Mouse (Mus musculus) liver, adult (tissue): Measurements from ENCODE around the gene Them4.

Source experiments
- GATA4 ChIP-seq: IDR thresholded peaks from 2 replicates; pipeline ENCODE4 v1.6.1; 2014; ENCODE audit warnings: mild to moderate bottlenecking, low read length; ENCODE audit not compliant: insufficient replicate concordance

Gene Them4

DNA sequence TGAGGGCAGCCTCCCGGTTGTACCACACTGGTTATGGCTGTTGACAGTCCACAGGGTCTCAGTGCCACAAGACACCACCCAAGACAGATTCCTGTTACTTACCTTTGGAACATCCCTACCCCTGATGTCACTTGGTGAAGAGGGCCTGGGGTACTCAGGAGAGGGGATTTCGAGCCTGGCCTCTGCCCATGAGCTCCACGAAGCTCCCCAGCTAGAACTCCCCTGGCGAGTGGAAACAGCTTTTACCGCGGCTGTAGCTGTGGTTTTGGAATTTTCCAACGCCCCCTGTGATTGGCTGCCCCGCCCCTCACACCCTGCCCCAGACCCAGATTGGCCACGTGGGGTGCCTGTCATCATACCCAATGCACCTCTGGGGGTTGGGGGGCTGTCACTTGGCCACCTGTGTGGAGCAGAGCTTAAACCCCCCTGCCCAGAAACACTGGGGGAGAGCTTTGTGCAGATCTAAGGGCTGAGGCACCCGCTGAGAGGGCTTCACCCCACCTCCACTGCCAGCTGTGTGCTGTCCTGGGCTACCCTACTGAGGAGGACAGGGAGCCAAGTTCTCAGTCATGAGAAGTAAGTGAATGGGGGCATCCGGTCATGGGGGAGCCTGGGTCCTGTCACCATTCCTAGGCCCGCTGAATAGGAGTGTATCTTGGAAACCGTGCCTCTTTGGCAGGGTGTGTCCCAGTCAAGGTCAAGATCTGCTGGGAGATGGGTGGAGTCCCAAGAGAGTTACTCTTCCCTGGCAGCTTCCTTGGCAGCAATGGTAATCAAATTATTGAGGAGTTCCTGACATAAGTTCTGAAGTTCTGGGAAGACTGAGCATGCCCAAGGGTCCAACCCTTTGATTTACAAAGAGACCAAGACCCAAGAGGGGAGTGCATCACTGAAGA is 67.4 kb downstream of the Them4 start:
- no peak for TF ChIP-seq GATA4

DNA sequence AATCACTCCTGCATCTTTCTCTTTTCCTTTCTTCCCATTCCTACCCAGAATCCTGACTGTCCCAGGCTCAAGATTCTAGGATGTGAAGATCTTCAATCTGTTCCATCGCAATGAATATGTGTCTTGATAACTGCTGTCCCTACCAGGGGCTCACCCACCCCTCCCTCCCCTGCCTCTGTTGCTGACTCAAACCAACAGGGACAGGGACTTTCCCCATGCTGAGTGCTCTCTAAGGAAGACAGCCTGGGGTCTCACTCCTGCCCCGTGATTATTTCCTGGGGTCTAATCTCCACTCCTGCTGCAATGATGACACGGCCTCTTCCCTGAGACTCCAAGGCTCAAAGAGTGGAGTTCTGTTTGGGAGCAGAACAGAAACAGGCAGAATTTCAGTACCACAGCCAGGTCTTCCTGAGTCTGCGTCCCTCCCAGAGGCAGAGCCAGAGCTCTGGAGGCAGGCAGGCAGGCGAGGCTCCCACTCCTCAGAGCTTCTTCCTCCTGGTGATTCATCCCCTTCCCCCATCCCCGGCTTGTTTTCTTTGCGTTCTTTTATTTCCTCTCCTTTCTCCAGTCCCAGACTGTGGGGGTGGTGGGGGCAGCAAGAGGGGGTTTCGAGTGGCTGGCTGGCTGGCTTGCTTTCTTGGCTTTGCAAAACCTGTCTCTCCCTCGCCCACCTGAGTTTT is 70.1 kb downstream of the Them4 start:
- no peak for TF ChIP-seq GATA4
